Mouse (Mus musculus): ENCODE measurements at regions not wholly inside any gene's neighbourhood (a gene's known extent, or its start where the extent isn't known, plus 50 kb on each side); places are given as distances from the start of the nearest gene placed in this dataset.

DNA sequence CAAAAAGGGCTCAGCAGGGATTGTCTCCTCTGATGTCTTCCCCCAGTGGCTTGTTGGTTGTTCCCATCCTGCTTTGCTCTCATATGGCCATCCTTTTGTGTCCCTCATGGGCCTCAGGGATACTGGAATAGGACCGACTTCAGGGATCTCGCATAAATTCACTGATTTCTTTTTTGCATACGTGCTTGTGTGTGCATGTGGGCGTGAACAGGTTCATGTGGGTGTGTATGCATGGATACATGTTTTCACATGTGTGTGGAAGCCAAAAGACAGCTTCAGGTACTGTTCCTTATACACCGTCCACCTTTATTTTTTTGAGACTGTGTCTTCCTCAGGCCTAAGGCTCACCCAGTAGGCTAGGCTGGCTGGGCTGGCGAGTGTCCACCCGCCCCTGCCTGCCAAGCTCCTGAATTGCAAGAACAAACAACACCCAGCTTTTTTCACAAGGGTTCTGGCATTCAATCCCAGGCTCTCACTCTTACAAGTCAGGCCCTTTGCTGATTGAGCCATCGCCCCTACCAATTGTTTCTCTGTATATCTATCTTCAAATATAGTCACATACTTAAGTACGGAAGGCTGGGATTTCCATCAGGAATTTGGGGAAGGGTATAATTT is 127.0 kb upstream of the Hmgn3 start:
- no peak for DNase-seq (ENCODE audit: extremely low spot score)

DNA sequence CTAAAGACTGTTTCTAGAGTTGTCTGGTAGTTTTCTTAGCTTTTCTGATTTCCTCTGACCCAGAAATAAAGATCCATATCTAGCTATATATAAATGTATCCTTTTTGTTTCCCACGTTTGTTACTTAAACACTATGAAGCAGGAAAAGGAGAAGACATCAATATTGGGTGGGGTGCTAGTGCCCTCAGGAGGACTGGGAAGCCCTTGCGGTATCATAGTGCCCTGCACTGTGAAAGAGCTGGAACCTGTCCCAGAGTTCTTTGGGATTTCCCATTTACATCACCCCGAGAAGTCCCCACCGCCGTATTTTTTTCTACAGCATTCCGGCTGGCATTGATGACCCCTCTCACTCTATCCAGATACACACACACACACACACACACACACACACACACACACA is 119.3 kb upstream of the Hmgn3 start:
- no peak for DNase-seq (ENCODE audit: extremely low spot score)

DNA sequence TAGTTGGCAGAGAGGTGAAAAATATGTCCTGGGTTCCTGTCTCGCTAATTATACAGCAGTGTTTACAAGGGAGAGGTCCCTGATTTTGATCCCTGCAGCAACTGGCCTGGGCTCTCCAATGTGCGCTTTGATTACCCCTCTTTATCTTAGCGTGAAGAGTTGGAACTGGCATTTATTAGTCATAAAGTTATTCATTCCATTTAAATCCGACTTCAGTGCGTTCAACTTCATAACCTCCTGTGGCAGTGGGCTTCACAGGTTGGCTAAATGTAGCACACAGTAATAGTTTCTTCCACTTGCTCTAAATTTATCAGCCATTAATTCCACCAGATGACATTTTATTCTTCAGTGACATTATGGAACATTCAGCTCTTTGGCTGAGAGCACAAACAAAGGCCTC is 113.0 kb upstream of the Hmgn3 start:
- DNase-seq (ENCODE audit: extremely low spot score): no peak

DNA sequence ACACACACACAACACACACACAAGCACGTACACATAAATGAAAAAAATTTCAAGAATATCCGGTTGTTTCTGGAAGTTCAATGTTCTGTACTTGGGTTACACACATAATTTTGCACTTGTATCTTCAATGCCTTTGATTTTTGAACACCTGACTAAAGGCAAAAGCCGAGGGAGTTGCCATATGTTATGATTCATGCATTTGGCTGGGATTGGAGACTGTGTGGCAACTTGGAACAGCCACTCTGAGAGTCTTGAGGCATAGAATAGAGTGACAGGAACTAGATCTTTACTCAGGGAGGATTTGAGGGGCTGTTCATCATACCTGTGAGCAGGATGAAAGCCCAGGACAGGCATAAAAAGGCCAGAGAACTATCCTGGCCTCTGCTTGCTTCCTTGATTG is 112.5 kb upstream of the Hmgn3 start:
- DNase-seq (ENCODE audit: extremely low spot score): no peak

DNA sequence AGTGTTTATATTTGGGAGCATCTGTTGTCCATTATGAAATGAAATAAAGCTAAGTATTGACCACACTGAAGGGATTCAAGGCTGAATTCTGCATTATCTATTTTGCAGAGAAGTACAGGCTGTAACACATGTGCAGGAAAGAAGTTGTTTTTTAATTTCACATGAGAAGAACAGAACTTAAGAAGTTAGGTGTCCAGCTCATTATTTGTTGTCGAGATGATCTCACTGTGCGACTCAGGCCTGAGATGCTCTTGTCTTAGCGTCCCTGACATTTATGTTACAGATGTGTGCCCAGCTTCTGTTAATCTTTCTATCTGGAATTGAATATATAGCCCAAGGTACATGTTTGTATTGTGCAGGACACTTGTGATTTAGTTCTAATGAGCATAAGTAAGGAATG is 112.0 kb upstream of the Hmgn3 start:
- no peak for DNase-seq (ENCODE audit: extremely low spot score)

DNA sequence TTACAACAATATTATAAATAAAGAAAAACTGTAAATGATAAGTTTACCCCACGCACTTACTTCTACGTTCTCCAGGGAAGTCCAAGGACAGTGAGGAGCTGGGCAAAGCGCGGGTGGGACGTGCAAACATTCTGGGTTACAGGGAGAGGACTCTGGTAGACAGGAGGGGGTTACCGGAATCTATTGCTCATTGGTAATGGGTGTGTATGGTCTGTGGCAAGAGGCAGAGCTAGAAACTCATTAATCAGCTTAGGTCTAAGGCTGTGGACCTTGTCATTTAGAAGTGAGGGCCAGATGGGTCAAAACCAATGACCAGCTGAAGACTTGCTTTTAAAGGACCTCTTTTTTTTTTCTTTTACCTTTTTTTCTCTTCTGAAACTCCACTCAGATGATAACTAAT is 107.9 kb upstream of the Hmgn3 start:
- DNase-seq (ENCODE audit: extremely low spot score): no peak

DNA sequence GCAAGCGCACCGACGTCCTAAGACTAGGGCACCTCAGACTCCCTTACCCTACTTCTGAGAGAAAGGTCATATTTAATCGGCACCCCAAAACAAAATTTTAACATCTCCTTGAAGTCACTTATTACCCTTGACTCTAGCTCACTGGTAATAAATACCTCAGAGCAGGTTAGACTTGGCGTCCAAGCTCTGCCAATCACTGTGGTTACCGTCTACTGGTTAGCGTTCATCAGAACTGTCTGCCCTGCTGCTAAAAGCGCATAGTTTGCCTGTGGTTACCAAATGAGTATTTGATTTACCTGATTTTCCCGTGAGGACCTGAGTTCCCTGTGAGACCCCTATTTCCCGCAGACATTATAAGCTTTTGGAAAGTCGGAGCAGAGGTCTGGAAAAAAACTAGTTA is 107.3 kb upstream of the Hmgn3 start:
- DNase-seq (ENCODE audit: extremely low spot score): no peak

DNA sequence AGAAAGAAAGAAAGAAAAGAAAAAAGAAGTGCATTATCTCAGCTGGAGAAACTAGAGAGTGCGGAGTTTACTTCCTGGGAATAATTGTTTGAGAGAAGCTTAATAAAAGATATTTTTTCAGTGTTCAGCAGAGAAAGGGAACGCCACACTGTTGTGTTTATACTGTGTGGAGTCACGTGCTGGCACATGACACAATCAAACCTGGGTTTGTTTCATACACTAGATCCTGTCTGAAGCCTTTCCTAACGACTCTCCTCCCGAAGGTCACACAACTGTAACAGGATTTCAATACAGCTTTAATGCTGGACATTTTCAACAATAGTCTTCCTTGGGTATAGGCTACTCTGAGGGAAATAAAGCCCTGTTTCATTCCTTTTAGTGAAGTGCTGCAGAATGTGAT is 105.3 kb upstream of the Hmgn3 start:
- DNase-seq (ENCODE audit: extremely low spot score): no peak

DNA sequence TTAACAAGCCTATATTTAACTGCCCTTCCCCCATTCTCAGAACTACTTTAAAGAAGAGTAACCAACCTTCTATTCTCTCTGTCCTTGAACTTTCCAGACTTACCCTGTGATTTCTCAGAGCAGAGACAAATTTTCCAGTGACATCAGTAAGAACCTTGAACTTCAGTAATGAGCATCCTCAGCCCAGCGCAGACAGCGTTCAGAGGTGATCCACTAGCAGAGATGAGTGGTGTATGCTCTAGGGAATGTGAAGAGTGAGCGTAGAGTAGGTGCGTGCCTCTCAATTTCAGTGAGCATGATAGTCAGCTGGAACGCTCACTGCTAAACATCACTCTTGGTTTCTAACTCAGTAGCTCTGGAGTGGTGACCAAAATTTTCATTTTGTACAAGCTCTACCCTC is 103.4 kb upstream of the Hmgn3 start:
- no peak for DNase-seq (ENCODE audit: extremely low spot score)

DNA sequence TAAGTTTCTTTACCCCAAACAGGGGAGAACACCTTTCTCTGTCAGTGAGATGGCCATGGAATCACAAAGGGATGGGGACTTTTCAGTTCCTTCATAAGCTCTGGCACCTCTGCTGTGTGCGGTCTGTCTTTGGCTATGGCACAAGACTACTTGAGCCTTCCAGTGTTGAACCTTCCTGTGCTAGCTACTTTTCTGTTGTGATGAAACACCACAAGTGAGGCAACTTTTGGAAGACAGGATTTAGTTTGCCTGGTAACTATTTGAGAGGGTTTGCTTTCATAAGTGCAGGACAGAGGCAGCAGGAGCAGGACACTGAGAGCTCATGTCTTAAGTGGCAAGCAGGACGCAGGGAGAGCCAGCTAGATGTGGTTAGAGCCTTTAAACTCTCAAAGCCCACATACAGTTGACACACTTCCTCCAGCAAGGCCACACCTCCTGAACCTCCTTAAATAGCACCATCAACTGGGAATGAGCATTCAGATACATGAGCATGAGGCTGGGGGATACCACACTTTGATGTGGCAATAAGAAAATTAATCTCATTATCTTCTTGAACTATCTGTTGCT is 101.8 kb upstream of the Hmgn3 start:
- no peak for DNase-seq (ENCODE audit: extremely low spot score)

DNA sequence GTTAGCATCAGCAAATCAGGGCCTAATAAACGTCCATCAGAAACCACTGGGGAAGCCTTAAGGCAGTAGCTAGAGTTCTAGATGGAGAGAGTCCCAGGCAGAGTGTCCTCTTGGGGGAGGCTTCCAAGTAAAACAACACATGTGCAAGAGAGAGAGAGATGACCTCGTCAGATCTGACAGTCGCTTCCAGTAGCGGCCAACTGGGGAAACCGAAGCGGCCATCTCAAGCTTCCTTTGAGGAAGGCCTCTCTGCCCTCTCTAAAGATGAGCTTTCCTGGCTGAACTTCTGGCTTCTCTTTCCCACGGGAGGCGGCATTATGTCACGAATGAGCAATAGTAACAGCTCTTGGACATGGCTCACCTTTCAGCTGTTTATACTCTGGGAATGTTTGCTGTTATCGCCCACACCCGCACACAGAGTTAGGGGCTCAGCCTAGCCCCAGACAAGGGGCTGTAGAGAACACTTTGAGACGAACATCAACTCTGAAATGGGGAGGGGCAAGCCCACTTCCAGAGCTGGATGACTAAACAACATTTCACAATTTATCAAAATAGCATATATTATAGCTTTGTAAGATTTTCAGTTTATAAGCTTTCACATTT is 100.7 kb upstream of the Hmgn3 start:
- DNase-seq (ENCODE audit: extremely low spot score): no peak

DNA sequence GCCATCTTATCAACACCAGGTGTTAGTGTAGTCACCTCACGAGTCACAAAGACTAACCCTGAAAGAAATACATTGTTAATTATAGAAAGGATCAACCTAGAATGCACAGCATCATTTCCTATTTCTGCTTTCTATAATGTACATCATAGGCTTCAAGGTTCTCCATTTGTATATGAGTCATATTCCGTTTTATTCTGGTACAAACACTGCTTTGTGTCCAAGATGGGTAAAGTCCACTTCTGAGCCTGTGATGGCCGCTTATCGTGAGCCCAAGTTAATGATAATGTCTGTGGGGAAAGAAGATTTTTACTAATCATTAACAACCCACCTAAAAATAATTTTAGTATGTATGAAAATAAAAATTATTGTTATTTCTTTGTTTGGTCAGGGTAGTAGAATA is 94.6 kb upstream of the Hmgn3 start:
- DNase-seq (ENCODE audit: extremely low spot score): no peak

DNA sequence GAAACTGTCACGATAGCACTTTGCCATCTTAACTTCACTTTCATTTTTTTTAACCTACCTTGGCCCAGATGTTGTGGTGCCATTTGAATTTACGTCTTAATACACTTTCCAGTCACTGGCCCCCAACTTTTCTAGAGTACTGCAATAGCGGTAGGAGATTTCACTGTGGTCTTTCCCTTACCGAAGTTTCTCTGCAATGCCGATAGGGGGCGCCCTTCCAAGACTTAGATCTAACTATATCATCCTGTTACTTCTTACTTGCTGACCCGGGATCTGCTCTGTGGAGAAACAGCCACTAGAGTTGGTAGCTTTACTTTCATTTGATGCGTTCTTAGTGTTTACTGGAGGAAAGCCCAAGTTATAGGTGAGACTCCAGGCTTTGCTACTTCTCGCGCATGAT is 92.6 kb upstream of the Hmgn3 start:
- DNase-seq (ENCODE audit: extremely low spot score): no peak

DNA sequence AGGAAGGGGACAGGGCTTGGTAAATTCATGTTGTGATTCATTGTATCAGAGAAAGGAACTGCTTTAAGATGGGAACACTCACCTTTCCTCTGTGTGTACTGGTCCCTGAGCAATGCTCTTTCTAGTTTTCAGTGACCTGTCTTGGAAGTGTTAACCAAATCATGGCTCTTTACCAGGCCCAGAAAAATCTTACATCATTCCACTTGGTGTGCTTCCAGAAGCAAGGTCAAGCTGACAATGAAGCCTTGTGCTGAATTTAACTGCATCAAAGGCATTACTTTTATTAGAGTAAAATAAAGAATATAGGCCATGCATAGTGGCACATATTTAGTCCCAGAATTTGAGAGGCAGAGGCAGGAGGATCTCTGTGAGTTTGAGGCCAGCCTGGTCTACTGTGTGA is 75.4 kb upstream of the Hmgn3 start:
- DNase-seq (ENCODE audit: extremely low spot score): no peak

DNA sequence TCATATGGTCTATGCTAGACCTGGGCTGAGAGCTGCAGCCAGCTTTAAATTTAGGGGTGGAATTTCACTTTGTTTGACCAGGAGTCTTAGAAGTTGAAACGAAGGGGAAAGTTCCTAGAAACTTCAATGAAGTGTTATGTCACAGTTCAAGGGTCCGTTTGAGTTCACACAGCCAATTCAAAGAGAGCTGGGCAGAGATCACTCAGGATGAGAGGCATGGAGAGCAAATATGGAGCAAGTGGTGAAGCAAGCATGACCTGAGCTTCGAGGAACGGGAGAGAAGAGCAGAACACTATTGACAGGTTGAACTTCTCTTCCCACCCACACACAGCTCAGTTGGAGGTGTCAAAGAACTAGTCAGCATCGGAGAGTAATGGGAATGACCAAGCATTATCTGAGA is 56.1 kb upstream of the Hmgn3 start:
- DNase-seq (ENCODE audit: extremely low spot score): no peak

DNA sequence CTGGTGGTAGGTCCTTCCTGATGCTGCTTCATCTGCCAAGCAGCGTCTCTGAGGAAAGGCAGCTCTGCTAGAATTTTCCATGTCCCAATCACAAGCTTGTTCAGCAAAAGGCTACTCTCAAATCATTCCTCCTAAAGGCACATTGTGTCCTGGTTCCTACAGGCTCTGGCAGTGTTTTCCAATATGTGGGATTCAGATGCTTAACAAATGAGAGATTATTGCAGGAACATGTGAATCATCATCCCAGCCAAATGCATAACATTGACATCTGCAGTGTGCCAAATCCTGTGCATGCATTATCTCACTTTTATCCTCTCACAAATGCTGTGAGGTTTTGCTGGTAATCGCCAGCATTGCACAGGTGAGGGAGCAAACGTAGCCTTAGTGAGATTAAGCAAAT is 53.3 kb upstream of the Hmgn3 start:
- DNase-seq (ENCODE audit: extremely low spot score): no peak

DNA sequence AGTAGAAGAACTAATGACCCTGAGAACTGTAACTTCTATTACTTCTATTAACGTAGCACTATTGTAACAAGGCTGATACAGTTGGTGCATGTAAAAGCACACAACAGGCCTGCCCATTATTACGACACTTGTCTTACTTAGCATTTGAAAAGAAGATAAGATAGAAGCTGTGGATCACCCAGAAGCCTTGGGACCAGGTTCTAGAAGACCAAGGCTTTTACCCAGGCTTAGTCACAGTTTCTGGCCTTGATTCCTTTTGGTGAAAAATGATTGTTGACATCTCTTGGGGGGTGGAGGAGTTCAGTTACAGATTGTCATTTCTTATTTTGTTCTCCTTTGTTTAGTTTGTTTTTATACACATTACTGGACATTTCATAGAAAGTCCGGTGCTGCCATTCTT is 52.7 kb upstream of the Hmgn3 start:
- no peak for DNase-seq (ENCODE audit: extremely low spot score)

DNA sequence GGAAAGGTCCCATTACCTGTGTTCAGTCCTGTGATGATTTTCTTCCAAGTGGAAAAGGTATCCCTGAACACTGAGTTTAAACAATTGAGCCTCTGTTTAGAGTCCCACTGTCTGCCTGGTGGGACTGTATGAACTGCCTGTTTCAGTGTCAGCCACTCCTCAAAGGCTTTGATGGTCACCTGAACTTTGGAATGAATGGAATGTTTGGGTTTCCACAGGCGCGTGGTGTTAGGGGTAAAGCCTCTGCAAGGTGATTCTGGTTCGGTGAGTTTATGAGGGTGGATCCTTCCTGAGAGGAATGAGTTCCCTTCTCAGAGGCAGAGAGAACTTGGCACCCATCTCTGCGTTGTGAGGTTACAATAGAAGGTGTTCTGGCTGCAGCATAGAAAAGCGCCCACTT is 50.5 kb upstream of the Hmgn3 start:
- DNase-seq (ENCODE audit: extremely low spot score): no peak
